Mouse (Mus musculus): Measurements from ENCODE around the gene Mup13. TPM values are rescaled to one million over a fixed set of nuclear protein-coding genes. Genes with fewer than 3 reads are reported as not detected.

Mup13 gene
- polyA plus RNA-seq (2015; fragmentation: Nextera tagmentation; extraction: Ambion mirVana): not detected in 2 replicates

DNA sequence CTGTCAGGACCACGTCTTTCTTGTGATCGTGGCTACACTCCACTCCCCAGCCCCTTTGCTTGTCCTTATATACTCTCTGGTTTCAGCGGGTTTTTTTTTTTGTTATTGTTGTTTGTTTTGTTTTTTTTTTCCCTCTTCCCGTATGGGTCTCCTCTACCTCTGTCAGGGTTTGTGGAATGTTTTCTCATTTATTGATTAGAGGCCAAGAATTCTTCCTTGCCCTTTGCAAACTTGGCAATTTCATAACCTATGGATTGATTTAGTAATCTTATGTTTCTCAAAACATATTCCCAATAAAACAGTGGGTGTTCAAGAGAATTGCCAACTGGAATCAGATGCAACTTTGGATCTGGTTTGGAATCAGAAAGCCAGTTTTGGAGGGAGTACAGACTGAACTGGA, at the start of gene Mup13:
Mup13 (minus strand) TSS at position 101 of the 400 bp plus-strand sequence.

Other genes with a start within 250 kb of the Mup13 start
- not detected in 2 replicates for gene Mup14, start 75.7 kb upstream of the Mup13 start, polyA plus RNA-seq (2015; fragmentation: Nextera tagmentation; extraction: Ambion mirVana)
- not detected in 2 replicates for gene Mup15, start 211.5 kb upstream of the Mup13 start, polyA plus RNA-seq (2015; fragmentation: Nextera tagmentation; extraction: Ambion mirVana)